Mouse (Mus musculus) midbrain, postnatal 0 days (tissue): ENCODE results near the gene Ptms. TPM values are rescaled to one million over a fixed set of nuclear protein-coding genes. Genes with fewer than 3 reads are reported as not detected.

ENCODE experiments used
- ATAC-seq: fragments of 200-750 bp; cut with Nextera tagmentation; 2 replicates; pipeline ENCODE4 v1.8.0; 2017; ENCODE audit warnings: moderate number of reproducible peaks, mild to moderate bottlenecking, moderate TSS enrichment, moderate library complexity; ENCODE audit not compliant: low FRiP score
- DNase-seq: peaks from one replicate; pipeline ENCODE4 v3.0.0-alpha.2; 2015; ENCODE audit warnings: low spot score
- H3K27ac ChIP-seq: fragments of 300-500 bp; sonication (generic); 2 replicates; pipeline ENCODE4 v1.5.1; 2014; ENCODE audit warnings: low read depth, mild to moderate bottlenecking, low read length, mixed read lengths
- H3K27me3 ChIP-seq: fragments of 300-500 bp; sonication (generic); 2 replicates; pipeline ENCODE4 v1.6.1; 2014; ENCODE audit warnings: low read length, control low read depth, mixed read lengths; ENCODE audit not compliant: insufficient read depth
- H3K36me3 ChIP-seq: fragments of 300-500 bp; sonication (generic); 2 replicates; pipeline ENCODE4 v1.6.1; 2014; ENCODE audit warnings: low read length, control low read depth, mixed read lengths; ENCODE audit not compliant: insufficient read depth
- H3K4me1 ChIP-seq: fragments of 300-500 bp; sonication (generic); 2 replicates; pipeline ENCODE4 v1.6.1; 2014; ENCODE audit warnings: mild to moderate bottlenecking, control low read depth, antibody characterized with exemption, low read length, mixed read lengths; ENCODE audit not compliant: insufficient read depth
- H3K4me2 ChIP-seq: fragments of 300-500 bp; sonication (generic); 2 replicates; pipeline ENCODE4 v1.6.1; 2014; ENCODE audit warnings: low read depth, mild to moderate bottlenecking, low read length, mixed read lengths; ENCODE audit not compliant: poor library complexity, severe bottlenecking
- H3K4me3 ChIP-seq: fragments of 300-500 bp; sonication (generic); 2 replicates; pipeline ENCODE4 v1.5.1; 2014; ENCODE audit warnings: low read depth, mild to moderate bottlenecking, low read length, moderate library complexity
- H3K9ac ChIP-seq: fragments of 300-500 bp; sonication (generic); replicated peaks from 2 replicates; pipeline ENCODE4 v1.6.1; 2014; ENCODE audit warnings: mild to moderate bottlenecking, low read length, moderate library complexity, mixed read lengths; ENCODE audit not compliant: poor library complexity, severe bottlenecking
- H3K9me3 ChIP-seq: fragments of 300-500 bp; sonication (generic); 2 replicates; pipeline ENCODE4 v1.6.1; 2016; ENCODE audit warnings: low read length, control low read depth
- CTCF ChIP-seq: IDR thresholded peaks from 2 replicates; pipeline ENCODE4 v1.5.1; 2016; ENCODE audit warnings: antibody characterized with exemption, mild to moderate bottlenecking
- WGBS: fragments of 180-500 bp; shearing (Covaris S2); extraction: QIAGEN DNeasy Blood & Tissue Kit; methylation state at CpG from one replicate; pipeline ENCODE4 v1.1.7; 2014; 5-methylcytosine and 5-hydroxymethylcytosine counted together
- polyA plus RNA-seq: library from polyadenylated mRNA; unstranded; fragments of >200 nt; fragmentation: Nextera tagmentation; extraction: Ambion mirVana; gene quantifications from 2 replicates; pipeline ENCODE4 v1.2.1, GENCODE M21; 2015
- total RNA-seq: library from RNA; depleted of rRNA; stranded (reverse); fragments of >200 nt; gene quantifications from 2 replicates; pipeline ENCODE4 v1.2.3, GENCODE M21; 2014

Gene Ptms
- total and polyA plus RNA-seq, 2 experiments from 2014 or later: 810 to 814 TPM

GRCm38 (mm10) chr6:124918331-124918690, 1.6 kb downstream of the Ptms start:
- 1% methylated on average over 7 of the region's 7 CpGs for WGBS
- Histone ChIP-seq H3K4me2 (peak overlapping the region; percentile 99), H3K36me3 (peaks cover 15% of the 10 kb centered on the region), H3K4me1 (peaks cover 16% of the 10 kb centered on the region), H3K4me3 (peak overlapping the region; percentile 68), H3K9me3 (no peaks in the 10 kb centered on the region), H3K27me3 (no peaks in the 10 kb centered on the region), H3K27ac (peak overlapping the region; percentile 100), H3K9ac (peak overlapping the region; percentile 97)
- no peak for DNase-seq
- ATAC-seq: no peak
- TF ChIP-seq CTCF: no peak

GRCm38 (mm10) chr6:124917518-124918330, 2.2 kb downstream of the Ptms start:
- Histone ChIP-seq H3K4me1 (peaks cover 16% of the 10 kb centered on the region), H3K9me3 (no peaks in the 10 kb centered on the region), H3K36me3 (peaks cover 20% of the 10 kb centered on the region), H3K9ac (peak overlapping the region; percentile 97), H3K27ac (peak overlapping the region; percentile 100), H3K4me2 (peak overlapping the region; percentile 99), H3K27me3 (no peaks in the 10 kb centered on the region), H3K4me3 (peak overlapping the region; percentile 68)
- WGBS: under 1% methylated on average over 44 of the region's 89 CpGs
- ATAC-seq (peak; percentile 79), DNase-seq (peak; percentile 97)
- no peak for TF ChIP-seq CTCF

- Histone ChIP-seq H3K9me3 (no peaks in the 10 kb centered on the region), H3K4me3 (peak overlapping the region; percentile 68), H3K9ac (peak overlapping the region; percentile 97), H3K4me1 (peaks cover 16% of the 10 kb centered on the region), H3K27ac (peak overlapping the region; percentile 100), H3K36me3 (peaks cover 22% of the 10 kb centered on the region), H3K27me3 (no peaks in the 10 kb centered on the region), H3K4me2 (peak overlapping the region; percentile 99)
- WGBS: under 1% methylated on average over 46 of the region's 67 CpGs
- ATAC-seq (peak; percentile 71), DNase-seq (peak; percentile 86)
- peak; percentile 67 for TF ChIP-seq CTCF
Measured at GRCm38 (mm10) chr6:124916695-124917517, 3.0 kb downstream of the Ptms start.

- H3K4me3 ChIP-seq: peak overlapping the region; percentile 68
- peaks cover 22% of the 10 kb centered on the region for H3K36me3 ChIP-seq
- peaks cover 16% of the 10 kb centered on the region for H3K4me1 ChIP-seq
- no peak for ATAC-seq
- peak; percentile 47 for DNase-seq
- H3K27ac ChIP-seq: peak overlapping the region; percentile 100
- H3K4me2 ChIP-seq: peak overlapping the region; percentile 99
- peak overlapping the region; percentile 97 for H3K9ac ChIP-seq
- TF ChIP-seq CTCF: no peak
- under 1% methylated on average over 12 of the region's 12 CpGs for WGBS
- no peaks in the 10 kb centered on the region for H3K9me3 ChIP-seq
- H3K27me3 ChIP-seq: no peaks in the 10 kb centered on the region
Measured at GRCm38 (mm10) chr6:124915942-124916694, 3.8 kb downstream of the Ptms start.

- DNase-seq (no peak), ATAC-seq (no peak)
- Histone ChIP-seq H3K9me3 (no peaks in the 10 kb centered on the region), H3K27me3 (no peaks in the 10 kb centered on the region), H3K4me3 (peak overlapping the region; percentile 68), H3K27ac (peak overlapping the region; percentile 100), H3K9ac (peak overlapping the region; percentile 97), H3K36me3 (peaks cover 22% of the 10 kb centered on the region), H3K4me1 (peaks cover 11% of the 10 kb centered on the region), H3K4me2 (peak overlapping the region; percentile 99)
- 2% methylated on average over 22 of the region's 22 CpGs for WGBS
- TF ChIP-seq CTCF: no peak
Measured at GRCm38 (mm10) chr6:124915160-124915941, 4.6 kb downstream of the Ptms start.
